Mouse (Mus musculus) neural tube, embryonic 11.5 days (tissue): ENCODE data around the gene Atad5. TPM values are rescaled to one million over a fixed set of nuclear protein-coding genes. Genes with fewer than 3 reads are reported as not detected.

Experiments
- ATAC-seq: fragments of 200-750 bp; cut with Nextera tagmentation; 2 replicates; pipeline ENCODE4 v1.8.0; 2017; ENCODE audit warnings: moderate number of reproducible peaks, mild to moderate bottlenecking, moderate TSS enrichment, moderate library complexity; ENCODE audit not compliant: insufficient read depth, low FRiP score, low TSS enrichment
- DNase-seq: peaks from one replicate; pipeline ENCODE4 v3.0.0-alpha.2; 2015; ENCODE audit warnings: low spot score
- H3K27ac ChIP-seq: fragments of 300-500 bp; sonication (generic); 2 replicates; pipeline ENCODE4 v1.5.1; 2014; ENCODE audit warnings: low read depth, mild to moderate bottlenecking, low read length
- H3K27me3 ChIP-seq: fragments of 300-500 bp; sonication (generic); 2 replicates; pipeline ENCODE4 v1.6.1; 2014; ENCODE audit warnings: mild to moderate bottlenecking, low read length, mixed read lengths; ENCODE audit not compliant: control insufficient read depth, insufficient read depth
- H3K36me3 ChIP-seq: fragments of 300-500 bp; sonication (generic); 2 replicates; pipeline ENCODE4 v1.6.1; 2014; ENCODE audit warnings: mild to moderate bottlenecking, low read length, moderate library complexity, mixed read lengths; ENCODE audit not compliant: control insufficient read depth, insufficient read depth
- H3K4me1 ChIP-seq: fragments of 300-500 bp; sonication (generic); 2 replicates; pipeline ENCODE4 v1.6.1; 2014; ENCODE audit warnings: low read length, mixed read lengths; ENCODE audit not compliant: control insufficient read depth, insufficient read depth
- H3K4me2 ChIP-seq: fragments of 300-500 bp; sonication (generic); 2 replicates; pipeline ENCODE4 v1.6.1; 2014; ENCODE audit warnings: low read depth, mild to moderate bottlenecking, moderate library complexity
- H3K4me3 ChIP-seq: fragments of 300-500 bp; sonication (generic); 2 replicates; pipeline ENCODE4 v1.5.1; 2014; ENCODE audit warnings: low read depth, low read length
- H3K9ac ChIP-seq: fragments of 300-500 bp; sonication (generic); 2 replicates; pipeline ENCODE4 v1.6.1; 2014; ENCODE audit warnings: mild to moderate bottlenecking, low read length
- H3K9me3 ChIP-seq: fragments of 300-500 bp; sonication (generic); 2 replicates; pipeline ENCODE4 v1.6.1; 2016; ENCODE audit warnings: low read length; ENCODE audit not compliant: control insufficient read depth
- WGBS: fragments of 180-500 bp; shearing (Covaris S2); extraction: QIAGEN DNeasy Blood & Tissue Kit; methylation state at CpG from one replicate; pipeline ENCODE4 v1.1.7; 2014; 5-methylcytosine and 5-hydroxymethylcytosine counted together
- polyA plus RNA-seq: library from polyadenylated mRNA; unstranded; fragments of >200 nt; fragmentation: Nextera tagmentation; extraction: Ambion mirVana; gene quantifications from 2 replicates; pipeline ENCODE4 v1.2.1, GENCODE M21; 2014

The Atad5 gene
- polyA plus RNA-seq, 1 experiment from 2014 or later, result 15.6 TPM

- H3K4me3 ChIP-seq, result no peak overlapping the region
- no peak for DNase-seq
- H3K36me3 ChIP-seq, result no peaks in the 10 kb centered on the region
- no peak overlapping the region for H3K9ac ChIP-seq
- 85% methylated on average over 7 of the region's 7 CpGs for WGBS
- peaks cover 15% of the 10 kb centered on the region for H3K27me3 ChIP-seq
- H3K4me1 ChIP-seq, result no peaks in the 10 kb centered on the region
- no peak for ATAC-seq
- no peaks in the 10 kb centered on the region for H3K9me3 ChIP-seq
- H3K4me2 ChIP-seq, result no peak overlapping the region
- H3K27ac ChIP-seq, result no peak overlapping the region
Measured at GRCm38 (mm10) chr11:80159018-80159417, 69.8 kb downstream of the Atad5 start.

GRCm38 (mm10) chr11:80161041-80161440, 71.8 kb downstream of the Atad5 start:
- WGBS, result 86% methylated on average over 4 of the region's 4 CpGs
- H3K4me1 ChIP-seq, result no peaks in the 10 kb centered on the region
- ATAC-seq, result no peak
- H3K9me3 ChIP-seq, result no peaks in the 10 kb centered on the region
- H3K27me3 ChIP-seq, result 0 out of 2 replicates have a peak, but pooled peaks cover 2% of the 10 kb centered on the region
- H3K9ac ChIP-seq, result no peak overlapping the region
- H3K4me3 ChIP-seq, result no peak overlapping the region
- DNase-seq, result no peak
- no peak overlapping the region for H3K27ac ChIP-seq
- H3K36me3 ChIP-seq, result no peaks in the 10 kb centered on the region
- no peak overlapping the region for H3K4me2 ChIP-seq

DNA sequence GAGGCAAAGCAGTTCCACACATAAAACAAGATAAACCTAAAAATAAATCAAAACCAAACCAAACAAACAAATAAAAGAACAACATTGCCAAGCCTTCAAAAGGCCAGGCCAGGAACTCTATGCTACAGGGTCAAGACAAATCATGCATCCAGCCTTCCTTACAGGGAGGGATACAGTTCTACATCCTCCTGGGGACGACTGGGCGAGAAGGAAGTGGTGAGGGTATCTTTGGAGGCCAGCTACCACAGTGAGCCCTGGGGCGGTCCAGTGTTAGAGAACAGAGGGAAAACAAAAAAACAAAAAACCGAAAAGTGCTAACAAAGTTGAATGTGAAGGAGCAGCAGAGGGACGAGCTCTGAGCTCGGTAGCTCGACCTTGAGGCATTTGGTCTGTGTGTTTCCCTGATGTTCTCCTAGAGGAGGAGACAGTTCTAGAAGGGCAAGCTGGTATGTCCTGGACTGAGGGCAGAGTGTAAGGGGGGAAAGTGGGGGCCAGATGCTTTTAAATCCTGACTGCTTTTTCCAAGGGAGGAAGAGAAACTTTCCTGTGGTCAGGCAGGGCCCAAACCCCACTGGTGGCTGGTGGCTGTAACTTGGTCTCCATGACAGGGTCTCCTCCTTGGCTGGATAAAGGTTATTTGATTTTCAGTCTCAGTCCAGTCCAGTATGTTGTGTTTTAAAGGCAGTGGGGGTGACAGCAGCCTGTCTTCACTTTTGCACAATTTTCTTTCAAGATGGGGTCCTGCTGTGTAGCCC, 74.3 kb downstream of the Atad5 start:
- Histone ChIP-seq H3K9ac (no peak overlapping the region), H3K27me3 (no peaks in the 10 kb centered on the region), H3K4me3 (no peak overlapping the region), H3K4me1 (no peaks in the 10 kb centered on the region), H3K27ac (no peak overlapping the region), H3K36me3 (no peaks in the 10 kb centered on the region), H3K9me3 (no peaks in the 10 kb centered on the region), H3K4me2 (no peak overlapping the region)
- 76% methylated on average over 7 of the region's 7 CpGs for WGBS
- DNase-seq (no peak), ATAC-seq (no peak)

DNA sequence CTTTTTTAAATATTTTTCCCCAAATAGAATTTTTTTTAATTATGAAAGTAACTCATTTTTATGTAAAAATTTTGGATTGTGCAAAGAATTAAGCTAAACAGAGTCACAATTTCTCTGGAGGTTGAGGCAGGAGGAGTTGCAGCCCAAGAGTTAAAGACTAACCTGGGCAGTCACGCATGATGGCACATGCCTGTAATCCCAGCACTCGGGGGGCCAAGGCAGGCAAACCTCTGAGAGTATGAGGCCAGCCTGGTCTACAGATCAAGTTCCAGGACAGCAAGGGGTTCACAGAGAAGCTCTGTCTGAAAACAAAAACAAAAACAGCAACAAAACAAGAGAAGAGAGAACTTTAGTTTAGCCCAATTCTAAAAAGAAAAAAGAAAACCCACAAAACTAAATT, 75.0 kb downstream of the Atad5 start:
- H3K9ac ChIP-seq, result no peak overlapping the region
- WGBS, result 58% methylated on average over 2 of the region's 2 CpGs
- H3K4me2 ChIP-seq, result no peak overlapping the region
- H3K4me3 ChIP-seq, result no peak overlapping the region
- H3K27ac ChIP-seq, result no peak overlapping the region
- DNase-seq (no peak), ATAC-seq (no peak)
- no peaks in the 10 kb centered on the region for H3K9me3 ChIP-seq
- no peaks in the 10 kb centered on the region for H3K27me3 ChIP-seq
- H3K36me3 ChIP-seq, result no peaks in the 10 kb centered on the region
- H3K4me1 ChIP-seq, result no peaks in the 10 kb centered on the region

GRCm38 (mm10) chr11:80168121-80168520, 78.9 kb downstream of the Atad5 start:
- H3K27me3 ChIP-seq, result no peaks in the 10 kb centered on the region
- no peak overlapping the region for H3K4me2 ChIP-seq
- no peak overlapping the region for H3K4me3 ChIP-seq
- H3K4me1 ChIP-seq, result no peaks in the 10 kb centered on the region
- DNase-seq, result no peak
- no peaks in the 10 kb centered on the region for H3K9me3 ChIP-seq
- H3K36me3 ChIP-seq, result no peaks in the 10 kb centered on the region
- ATAC-seq, result no peak
- no peak overlapping the region for H3K9ac ChIP-seq
- 90% methylated on average over 9 of the region's 9 CpGs for WGBS
- no peak overlapping the region for H3K27ac ChIP-seq

DNA sequence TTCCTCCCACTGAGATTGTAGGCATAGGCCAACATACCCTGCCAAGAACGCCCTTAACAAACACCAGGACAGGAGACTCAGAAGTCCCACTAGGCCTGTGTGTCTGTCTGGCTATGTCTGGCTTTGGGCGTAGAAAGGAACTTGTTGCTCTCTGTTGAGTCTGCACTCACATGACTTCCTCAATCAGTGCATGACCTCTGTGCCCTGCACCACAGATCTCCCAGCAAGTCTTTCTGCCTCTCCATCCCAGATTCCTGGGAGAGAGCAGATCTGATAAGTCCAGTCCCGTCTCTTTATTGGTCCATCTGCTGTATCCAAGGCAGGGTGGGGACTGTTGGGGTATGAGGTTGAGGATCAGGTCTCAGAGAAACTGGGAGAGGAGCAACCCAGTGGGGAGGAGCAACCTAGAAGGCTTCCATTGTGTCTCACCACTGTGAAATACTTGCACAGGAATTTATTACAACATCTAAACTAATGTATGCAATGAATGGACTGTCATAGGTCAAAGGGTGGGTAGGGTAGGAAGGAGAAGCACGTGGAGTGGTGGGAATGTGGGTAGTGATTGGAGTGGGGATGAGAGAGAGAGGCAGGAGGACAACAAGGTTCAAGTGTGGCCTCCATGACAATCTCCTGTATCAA, 79.5 kb downstream of the Atad5 start:
- Histone ChIP-seq H3K9me3 (no peaks in the 10 kb centered on the region), H3K9ac (no peak overlapping the region), H3K36me3 (no peaks in the 10 kb centered on the region), H3K4me1 (no peaks in the 10 kb centered on the region), H3K4me2 (no peak overlapping the region), H3K27ac (no peak overlapping the region), H3K27me3 (no peaks in the 10 kb centered on the region), H3K4me3 (no peak overlapping the region)
- 82% methylated on average over 4 of the region's 4 CpGs for WGBS
- DNase-seq (no peak), ATAC-seq (no peak)

DNA sequence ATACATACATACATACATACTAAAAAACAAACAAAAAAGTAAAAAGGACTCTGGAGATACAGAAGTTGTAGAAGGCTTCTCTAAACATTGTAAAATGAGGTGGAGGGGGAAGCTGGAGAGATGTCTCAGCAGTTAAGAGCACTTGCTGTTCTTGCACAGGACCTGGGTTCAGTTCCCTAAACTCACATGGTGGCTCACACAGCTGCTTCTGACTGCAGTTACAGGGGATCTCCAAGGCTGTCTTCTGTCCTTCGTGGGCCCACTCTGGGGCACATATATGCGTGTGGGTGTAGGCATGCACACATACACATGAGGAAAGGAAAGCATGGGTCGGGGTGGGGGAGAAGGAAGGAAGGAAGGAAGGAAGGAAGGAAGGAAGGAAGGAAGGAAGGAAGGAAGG, 80.4 kb downstream of the Atad5 start:
- no peaks in the 10 kb centered on the region for H3K36me3 ChIP-seq
- no peak overlapping the region for H3K9ac ChIP-seq
- ATAC-seq, result no peak
- H3K9me3 ChIP-seq, result no peaks in the 10 kb centered on the region
- no peaks in the 10 kb centered on the region for H3K4me1 ChIP-seq
- DNase-seq, result no peak
- H3K27ac ChIP-seq, result no peak overlapping the region
- WGBS, result 93% methylated on average over 3 of the region's 3 CpGs
- no peak overlapping the region for H3K4me2 ChIP-seq
- no peak overlapping the region for H3K4me3 ChIP-seq
- H3K27me3 ChIP-seq, result no peaks in the 10 kb centered on the region

DNA sequence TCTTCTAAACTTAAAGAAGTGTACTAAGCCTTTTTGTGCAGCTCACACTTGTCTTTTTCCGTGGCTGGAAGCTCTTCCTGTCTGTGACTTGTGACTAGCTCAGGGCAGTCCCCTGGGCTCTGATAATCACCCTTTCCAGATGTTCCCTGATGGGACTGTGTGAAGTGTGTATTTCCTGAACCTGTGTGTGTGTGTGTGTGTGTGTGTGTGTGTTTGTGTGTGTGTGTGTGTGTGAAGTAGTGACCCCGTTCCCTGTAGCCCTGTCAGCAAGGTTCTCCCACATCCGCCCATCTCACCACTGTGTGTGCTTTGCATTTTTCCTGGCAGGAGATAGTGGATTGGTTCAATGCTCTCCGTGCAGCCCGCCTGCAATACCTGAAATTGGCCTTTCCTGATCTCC, 81.2 kb downstream of the Atad5 start:
- H3K27me3 ChIP-seq, result no peaks in the 10 kb centered on the region
- no peaks in the 10 kb centered on the region for H3K9me3 ChIP-seq
- H3K9ac ChIP-seq, result no peak overlapping the region
- H3K4me2 ChIP-seq, result no peak overlapping the region
- 68% methylated on average over 5 of the region's 5 CpGs for WGBS
- H3K36me3 ChIP-seq, result no peaks in the 10 kb centered on the region
- H3K4me3 ChIP-seq, result no peak overlapping the region
- ATAC-seq (no peak), DNase-seq (no peak)
- no peak overlapping the region for H3K27ac ChIP-seq
- H3K4me1 ChIP-seq, result no peaks in the 10 kb centered on the region

- Histone ChIP-seq H3K9ac (no peak overlapping the region), H3K36me3 (no peaks in the 10 kb centered on the region), H3K27me3 (no peaks in the 10 kb centered on the region), H3K4me3 (no peak overlapping the region), H3K27ac (no peak overlapping the region), H3K9me3 (no peaks in the 10 kb centered on the region), H3K4me2 (no peak overlapping the region), H3K4me1 (no peaks in the 10 kb centered on the region)
- 84% methylated on average over 4 of the region's 4 CpGs for WGBS
- ATAC-seq (no peak), DNase-seq (no peak)
Measured at GRCm38 (mm10) chr11:80171884-80172283, 82.7 kb downstream of the Atad5 start.
